Mouse (Mus musculus) forebrain, embryonic 13.5 days (tissue): ENCODE measurements around the gene Gucy2d. TPM values are rescaled to one million over a fixed set of nuclear protein-coding genes. Genes with fewer than 3 reads are reported as not detected.
A peak's percentile ranks its signal among the peaks of the same experiment; 100 is the strongest.

Source experiments
- ATAC-seq: fragments of 200-750 bp; cut with Nextera tagmentation; 2 replicates; pipeline ENCODE4 v1.8.0; 2017
- H3K27ac ChIP-seq: fragments of 300-500 bp; sonication (generic); 2 replicates; pipeline ENCODE4 v1.5.1; 2015; ENCODE audit warnings: inconsistent platforms, mild to moderate bottlenecking, moderate library complexity
- H3K27me3 ChIP-seq: fragments of 300-500 bp; sonication (generic); 2 replicates; pipeline ENCODE4 v1.6.1; 2015; ENCODE audit warnings: mild to moderate bottlenecking, inconsistent platforms
- H3K36me3 ChIP-seq: fragments of 300-500 bp; sonication (generic); 2 replicates; pipeline ENCODE4 v1.6.1; 2015; ENCODE audit warnings: mild to moderate bottlenecking, inconsistent platforms; ENCODE audit not compliant: poor library complexity, severe bottlenecking
- H3K4me1 ChIP-seq: fragments of 300-500 bp; sonication (generic); 2 replicates; pipeline ENCODE4 v1.6.1; 2015; ENCODE audit warnings: inconsistent platforms
- H3K4me2 ChIP-seq: fragments of 300-500 bp; sonication (generic); 2 replicates; pipeline ENCODE4 v1.6.1; 2015; ENCODE audit warnings: inconsistent platforms, mild to moderate bottlenecking, moderate library complexity
- H3K4me3 ChIP-seq: fragments of 300-500 bp; sonication (generic); 2 replicates; pipeline ENCODE4 v1.5.1; 2015; ENCODE audit warnings: mild to moderate bottlenecking, inconsistent platforms
- H3K9ac ChIP-seq: fragments of 300-500 bp; sonication (generic); 2 replicates; pipeline ENCODE4 v1.6.1; 2015; ENCODE audit warnings: mild to moderate bottlenecking, inconsistent platforms
- H3K9me3 ChIP-seq: fragments of 300-500 bp; sonication (generic); replicated peaks from 2 replicates; pipeline ENCODE4 v1.6.1; 2016; ENCODE audit warnings: inconsistent platforms
- WGBS: fragments of 180-500 bp; shearing (Covaris S2); methylation state at CpG from one replicate; pipeline ENCODE4 v1.1.7; 2015; 5-methylcytosine and 5-hydroxymethylcytosine counted together
- polyA plus RNA-seq: library from polyadenylated mRNA; unstranded; fragments of >200 nt; fragmentation: Nextera tagmentation; extraction: Ambion mirVana; gene quantifications from 2 replicates; pipeline ENCODE4 v1.2.1, GENCODE M21; 2015

The Gucy2d gene
- polyA plus RNA-seq, 1 experiment from 2014 or later, result not detected

DNA sequence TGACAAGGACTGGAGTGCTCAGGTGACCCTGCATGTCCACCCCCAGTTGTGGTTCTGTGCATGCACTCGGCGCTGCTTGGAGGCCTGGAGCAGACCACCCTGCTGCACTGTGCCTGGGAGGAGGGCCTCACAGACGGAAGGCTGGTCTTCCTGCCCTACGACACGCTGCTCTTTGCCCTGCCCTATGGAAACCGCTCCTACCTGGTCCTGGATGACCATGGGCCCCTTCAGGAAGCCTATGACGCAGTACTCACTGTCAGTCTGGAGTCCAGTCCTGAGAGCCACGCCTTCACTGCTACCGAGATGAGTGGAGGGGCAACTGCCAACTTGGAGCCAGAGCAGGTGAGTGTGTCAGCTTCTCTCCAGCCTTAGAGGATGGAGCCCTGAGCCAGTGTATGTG is 9.5 kb downstream of the Gucy2d start:
- no peaks in the 10 kb centered on the region for H3K9me3 ChIP-seq
- no peak overlapping the region for H3K9ac ChIP-seq
- no peaks in the 10 kb centered on the region for H3K36me3 ChIP-seq
- no peak overlapping the region for H3K4me2 ChIP-seq
- H3K27me3 ChIP-seq, result no peaks in the 10 kb centered on the region
- H3K4me1 ChIP-seq, result no peaks in the 10 kb centered on the region
- ATAC-seq, result no peak
- 85% methylated on average over 9 of the region's 9 CpGs for WGBS
- no peak overlapping the region for H3K4me3 ChIP-seq
- no peak overlapping the region for H3K27ac ChIP-seq

DNA sequence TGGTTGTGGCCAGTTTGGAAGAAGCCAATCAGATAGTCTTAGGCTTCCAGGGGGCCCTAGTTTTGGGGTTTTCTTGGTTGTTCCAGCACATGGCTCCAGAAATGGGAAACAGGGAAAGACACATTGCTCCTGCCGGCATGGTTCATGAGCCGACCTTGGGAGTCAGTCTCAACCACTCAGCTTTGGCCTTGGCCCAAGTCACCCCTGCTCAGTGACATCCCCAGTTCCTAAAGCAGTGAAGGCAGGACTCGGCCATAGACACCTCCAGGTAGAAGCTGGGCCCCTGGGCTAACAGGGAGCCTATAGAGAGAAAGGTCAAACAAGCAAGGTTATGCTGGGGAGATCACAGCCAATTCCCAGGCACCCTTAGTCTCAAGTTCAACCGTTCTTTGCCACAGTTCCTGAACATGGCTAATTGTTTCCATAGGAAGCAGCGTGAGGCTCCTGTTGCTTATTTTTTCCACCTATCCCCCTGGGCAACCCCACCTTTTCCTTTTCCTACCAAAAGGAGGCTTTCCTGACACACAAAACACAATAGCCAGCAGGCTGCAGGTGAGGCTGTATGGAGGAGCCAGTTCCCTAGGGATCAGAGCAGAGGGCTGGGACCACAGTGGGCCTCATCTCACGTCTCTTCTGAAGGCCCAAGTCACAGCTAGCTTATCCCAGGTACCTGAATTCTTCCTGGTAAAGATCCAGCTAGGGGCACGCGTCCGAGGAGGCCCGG is 14.3 kb downstream of the Gucy2d start:
- H3K4me2 ChIP-seq, result no peak overlapping the region
- H3K36me3 ChIP-seq, result no peaks in the 10 kb centered on the region
- WGBS, result 83% methylated on average over 10 of the region's 10 CpGs
- no peak overlapping the region for H3K4me3 ChIP-seq
- no peaks in the 10 kb centered on the region for H3K9me3 ChIP-seq
- no peak overlapping the region for H3K9ac ChIP-seq
- ATAC-seq, result no peak
- H3K27me3 ChIP-seq, result no peaks in the 10 kb centered on the region
- H3K4me1 ChIP-seq, result no peaks in the 10 kb centered on the region
- H3K27ac ChIP-seq, result no peak overlapping the region

DNA sequence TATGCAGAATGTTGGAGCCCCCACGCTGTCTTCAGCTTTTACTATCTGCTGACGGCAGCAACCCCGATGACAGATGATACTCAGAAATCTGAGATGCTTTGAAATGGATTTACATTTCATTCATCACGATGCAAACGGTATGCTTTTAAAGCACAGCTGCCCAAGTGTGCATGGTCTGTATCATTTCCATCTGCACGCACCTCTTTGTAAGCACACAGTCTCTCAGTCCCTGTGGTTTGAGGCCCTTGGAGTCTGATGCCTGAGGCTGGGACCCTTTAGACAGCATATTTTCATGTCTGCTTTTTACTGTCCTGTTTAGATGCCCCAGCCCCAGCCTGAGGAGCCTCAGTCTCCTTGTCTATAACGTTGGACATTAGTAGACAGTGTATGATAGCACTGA is 20.1 kb downstream of the Gucy2d start:
- H3K27ac ChIP-seq, result no peak overlapping the region
- no peak for ATAC-seq
- H3K4me3 ChIP-seq, result no peak overlapping the region
- H3K27me3 ChIP-seq, result no peaks in the 10 kb centered on the region
- H3K9me3 ChIP-seq, result no peaks in the 10 kb centered on the region
- H3K4me2 ChIP-seq, result no peak overlapping the region
- no peaks in the 10 kb centered on the region for H3K4me1 ChIP-seq
- 83% methylated on average over 7 of the region's 7 CpGs for WGBS
- no peak overlapping the region for H3K9ac ChIP-seq
- H3K36me3 ChIP-seq, result no peaks in the 10 kb centered on the region

DNA sequence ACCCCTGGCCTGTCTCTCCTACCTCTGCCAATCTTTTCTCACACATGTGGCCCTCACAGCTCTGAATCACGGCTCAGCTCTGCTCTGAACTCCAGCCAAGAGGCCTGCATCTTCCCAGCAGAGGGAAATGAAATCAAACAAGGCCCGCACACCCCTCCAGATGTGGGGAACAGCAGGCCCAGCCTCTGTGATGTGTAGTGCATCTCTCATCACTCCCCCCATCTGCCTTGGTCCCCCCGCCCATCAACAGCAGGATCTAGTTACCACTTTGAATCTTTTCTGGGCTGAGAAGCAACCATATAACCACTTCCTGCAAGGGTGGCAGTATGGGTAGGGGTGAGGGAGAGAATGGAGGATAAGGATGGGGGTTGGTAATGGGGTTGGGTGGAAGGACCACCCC is 28.9 kb downstream of the Gucy2d start:
- WGBS, result 80% methylated on average over 3 of the region's 3 CpGs

DNA sequence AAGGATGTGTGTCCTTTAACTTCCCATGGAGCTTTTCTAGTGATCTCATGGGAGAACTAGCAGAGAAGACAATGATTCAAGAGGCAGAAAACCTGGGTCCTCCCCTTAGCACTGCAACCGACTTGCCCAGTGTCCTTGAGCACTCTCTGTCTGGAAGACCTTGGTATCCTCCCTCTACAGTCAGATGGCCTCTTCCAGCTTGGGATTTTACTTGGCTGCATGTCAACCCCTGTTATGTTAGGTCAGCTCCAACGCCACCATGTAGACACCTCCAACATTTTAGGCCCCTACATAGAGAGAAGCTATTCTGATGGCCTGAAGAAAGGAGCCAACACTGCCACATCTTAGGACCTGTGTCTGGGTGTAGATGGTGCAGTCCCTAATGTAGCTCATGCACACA is 32.3 kb downstream of the Gucy2d start:
- Histone ChIP-seq H3K9me3 (no peaks in the 10 kb centered on the region), H3K4me3 (no peak overlapping the region), H3K36me3 (no peaks in the 10 kb centered on the region), H3K9ac (no peak overlapping the region), H3K4me1 (no peaks in the 10 kb centered on the region), H3K4me2 (no peak overlapping the region), H3K27ac (no peak overlapping the region), H3K27me3 (no peaks in the 10 kb centered on the region)
- WGBS, result 86% methylated on average over 2 of the region's 2 CpGs
- no peak for ATAC-seq

More for the DNA sequence above, 28.9 kb downstream of the Gucy2d start:
- no peak for ATAC-seq
- H3K27me3 ChIP-seq, result no peaks in the 10 kb centered on the region
- no peaks in the 10 kb centered on the region for H3K4me1 ChIP-seq
- no peak overlapping the region for H3K27ac ChIP-seq
- H3K9me3 ChIP-seq, result no peaks in the 10 kb centered on the region
- no peak overlapping the region for H3K4me3 ChIP-seq
- no peaks in the 10 kb centered on the region for H3K36me3 ChIP-seq
- no peak overlapping the region for H3K4me2 ChIP-seq
- no peak overlapping the region for H3K9ac ChIP-seq

DNA sequence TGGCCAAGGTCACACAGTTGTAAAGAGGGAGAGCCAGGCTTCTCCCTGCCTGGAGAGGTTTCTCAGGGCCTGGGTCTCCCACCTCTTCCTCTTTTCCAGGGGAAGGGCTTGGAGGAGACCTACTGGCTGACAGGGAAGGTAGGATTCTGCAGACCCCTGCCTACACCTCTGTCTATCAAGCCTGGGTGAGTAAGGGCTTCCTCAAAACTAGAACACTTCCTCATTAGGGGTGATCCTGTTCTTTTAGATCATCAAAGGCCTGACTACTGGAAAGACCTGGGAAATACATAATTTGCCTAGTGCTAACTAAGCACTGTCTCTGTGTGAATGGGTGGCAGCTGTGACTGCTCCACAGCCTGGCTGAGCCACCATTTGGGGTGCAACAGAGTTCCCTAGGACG is 34.3 kb downstream of the Gucy2d start:
- H3K27me3 ChIP-seq, result no peaks in the 10 kb centered on the region
- no peak for ATAC-seq
- WGBS, result 76% methylated on average over 1 of the region's 1 CpGs
- no peaks in the 10 kb centered on the region for H3K36me3 ChIP-seq
- no peaks in the 10 kb centered on the region for H3K4me1 ChIP-seq
- H3K4me3 ChIP-seq, result no peak overlapping the region
- no peaks in the 10 kb centered on the region for H3K9me3 ChIP-seq
- H3K9ac ChIP-seq, result no peak overlapping the region
- no peak overlapping the region for H3K4me2 ChIP-seq
- no peak overlapping the region for H3K27ac ChIP-seq

DNA sequence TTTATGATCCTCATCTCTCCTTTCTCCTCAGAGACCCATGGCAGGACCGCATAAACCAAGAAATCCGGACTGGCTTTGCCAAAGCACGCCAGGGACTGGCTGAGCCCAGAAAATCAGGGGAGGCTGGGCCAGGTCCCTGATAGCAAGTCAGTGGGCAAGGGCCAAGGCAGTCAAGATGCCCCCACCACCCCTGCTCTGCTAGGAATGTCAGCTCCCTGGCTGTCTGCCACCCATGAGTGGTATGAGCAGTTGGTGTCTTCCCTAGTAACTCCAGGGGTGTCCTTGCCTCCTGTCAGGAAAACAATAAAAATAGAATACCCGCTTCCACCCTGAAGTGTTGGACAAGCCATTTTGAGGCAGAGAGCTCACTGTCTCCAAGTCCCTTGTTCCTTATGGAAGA is 36.9 kb downstream of the Gucy2d start:
- no peaks in the 10 kb centered on the region for H3K27me3 ChIP-seq
- H3K4me2 ChIP-seq, result no peak overlapping the region
- ATAC-seq, result no peak
- no peak overlapping the region for H3K9ac ChIP-seq
- H3K4me1 ChIP-seq, result no peaks in the 10 kb centered on the region
- 90% methylated on average over 4 of the region's 4 CpGs for WGBS
- no peaks in the 10 kb centered on the region for H3K36me3 ChIP-seq
- H3K4me3 ChIP-seq, result no peak overlapping the region
- no peaks in the 10 kb centered on the region for H3K9me3 ChIP-seq
- H3K27ac ChIP-seq, result no peak overlapping the region

DNA sequence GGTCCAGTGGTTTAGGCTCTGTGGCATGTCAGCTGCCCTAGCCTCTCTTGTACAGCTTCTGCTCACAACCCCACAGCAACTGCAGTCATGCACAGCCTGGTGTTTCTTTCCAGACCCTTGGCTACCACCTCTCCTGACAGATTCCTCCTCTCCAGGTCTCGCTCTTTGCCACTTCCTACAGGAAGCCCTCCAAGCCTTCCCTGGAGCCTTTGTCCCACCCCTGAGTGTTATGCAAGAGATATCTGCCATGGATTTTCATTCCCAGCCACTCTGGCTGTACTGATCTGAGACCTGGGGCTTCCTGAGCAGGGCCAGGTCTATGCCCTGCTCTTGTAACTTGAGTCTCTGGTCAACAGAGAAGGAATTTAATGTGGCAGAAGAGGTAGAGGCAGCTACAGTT is 40.3 kb downstream of the Gucy2d start:
- Histone ChIP-seq H3K4me2 (no peak overlapping the region), H3K36me3 (no peaks in the 10 kb centered on the region), H3K9me3 (no peaks in the 10 kb centered on the region), H3K9ac (no peak overlapping the region), H3K27me3 (0 out of 2 replicates have a peak, but pooled peaks cover 2% of the 10 kb centered on the region), H3K27ac (no peak overlapping the region), H3K4me3 (no peak overlapping the region), H3K4me1 (no peaks in the 10 kb centered on the region)
- 92% methylated on average over 1 of the region's 1 CpGs for WGBS
- no peak for ATAC-seq

DNA sequence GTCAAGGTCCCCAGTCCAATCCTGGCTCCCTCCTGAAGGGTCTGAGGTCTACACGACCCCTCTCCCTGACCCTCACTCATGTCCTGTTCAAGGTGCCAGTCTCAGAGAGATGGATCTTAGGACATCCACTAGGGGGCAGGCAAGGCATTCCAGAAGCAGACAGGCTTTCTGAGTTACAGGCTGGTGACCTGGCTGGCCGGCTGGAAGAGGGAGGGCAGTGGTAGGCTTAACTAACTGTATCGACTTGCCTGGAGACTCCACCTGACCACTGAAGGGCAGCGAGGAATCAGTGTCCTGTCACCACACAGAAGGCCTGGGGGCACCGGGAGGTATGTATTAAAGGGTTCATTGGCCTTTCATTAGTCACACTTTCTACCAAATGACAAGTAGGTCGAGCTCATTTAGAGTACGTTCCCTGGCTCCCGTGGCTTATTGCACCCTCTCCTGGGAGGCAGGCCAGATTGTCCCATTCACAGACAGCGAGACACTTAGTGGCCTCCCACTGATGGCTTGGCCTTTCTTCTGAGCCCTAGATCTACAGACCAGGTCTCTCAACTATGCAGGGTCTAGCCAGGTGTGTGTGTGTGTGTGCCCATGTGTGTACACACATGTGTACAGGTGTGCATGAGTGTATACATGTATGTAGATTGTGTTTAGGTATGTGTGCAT is 41.0 kb downstream of the Gucy2d start:
- Histone ChIP-seq H3K4me2 (no peak overlapping the region; the same call in 1 of the 2 replicates), H3K36me3 (no peaks in the 10 kb centered on the region), H3K9me3 (no peaks in the 10 kb centered on the region), H3K27me3 (0 out of 2 replicates have a peak, but pooled peaks cover 2% of the 10 kb centered on the region), H3K27ac (no peak overlapping the region), H3K4me3 (no peak overlapping the region), H3K9ac (no peak overlapping the region), H3K4me1 (peaks cover 1% of the 10 kb centered on the region)
- ATAC-seq, result peak; percentile 63
- WGBS, result 18% methylated on average over 9 of the region's 9 CpGs

DNA sequence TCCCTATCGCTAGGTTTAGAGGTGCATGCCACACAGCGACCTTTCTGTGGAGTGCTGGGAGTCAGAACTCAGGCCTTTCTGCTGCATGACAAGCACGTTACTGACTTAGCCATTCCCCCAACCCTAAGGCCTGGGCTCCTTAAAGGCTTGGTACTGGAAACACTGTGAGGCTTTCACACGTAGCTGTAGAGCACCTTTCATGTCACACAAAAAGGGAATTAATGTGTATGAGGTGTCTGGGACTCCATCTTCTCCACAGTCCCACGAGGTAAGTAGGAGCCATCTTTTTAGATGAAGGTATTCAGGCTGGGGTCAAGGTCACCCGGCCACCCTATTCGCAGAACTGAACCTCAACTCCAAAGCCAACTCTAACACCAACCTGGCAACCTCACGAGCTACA is 41.6 kb downstream of the Gucy2d start:
- WGBS, result 83% methylated on average over 8 of the region's 8 CpGs
- no peaks in the 10 kb centered on the region for H3K36me3 ChIP-seq

DNA sequence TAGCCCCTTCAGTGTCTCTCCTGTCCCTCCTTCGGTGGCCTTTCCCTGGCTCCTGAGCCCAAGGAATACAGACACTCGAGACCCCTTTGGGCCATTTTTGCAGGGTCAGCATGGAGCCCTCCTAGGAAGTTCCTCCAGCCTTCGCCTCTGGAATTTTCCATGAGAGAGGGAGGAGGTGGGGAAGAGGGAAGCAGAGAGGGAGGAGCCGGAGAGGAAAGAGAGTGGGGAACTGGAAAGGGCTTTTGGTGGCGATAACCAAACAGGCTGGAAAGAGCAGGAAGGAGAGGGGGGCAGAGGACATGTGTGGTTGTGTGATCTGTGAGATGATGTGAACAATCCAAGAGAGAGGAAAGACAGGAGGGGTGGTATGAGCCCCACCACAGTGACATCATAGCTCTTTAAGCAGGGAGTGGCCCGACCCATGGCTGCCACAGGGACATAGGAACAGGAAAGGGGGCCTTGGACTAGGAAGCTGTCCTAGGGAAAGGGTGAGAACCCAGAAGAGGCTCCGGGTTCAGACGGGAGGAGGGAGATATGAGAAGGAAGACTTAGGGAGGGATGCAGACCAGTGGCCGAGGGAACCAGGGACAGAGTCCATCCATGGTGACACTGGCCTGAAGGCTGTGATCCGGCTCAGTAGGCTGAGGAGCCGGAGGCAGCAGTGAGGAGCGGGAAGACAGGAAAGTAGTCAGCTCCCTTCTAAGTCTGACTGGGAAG is 42.5 kb downstream of the Gucy2d start:
- no peak overlapping the region for H3K4me2 ChIP-seq
- peaks cover 8% of the 10 kb centered on the region for H3K4me1 ChIP-seq
- 62% methylated on average over 12 of the region's 12 CpGs for WGBS
- H3K9ac ChIP-seq, result no peak overlapping the region
- H3K27me3 ChIP-seq, result 0 out of 2 replicates have a peak, but pooled peaks cover 2% of the 10 kb centered on the region
- H3K36me3 ChIP-seq, result no peaks in the 10 kb centered on the region
- H3K4me3 ChIP-seq, result no peak overlapping the region
- ATAC-seq, result no peak
- H3K9me3 ChIP-seq, result no peaks in the 10 kb centered on the region
- no peak overlapping the region for H3K27ac ChIP-seq

More for the DNA sequence above, 41.6 kb downstream of the Gucy2d start:
- Histone ChIP-seq H3K27me3 (0 out of 2 replicates have a peak, but pooled peaks cover 2% of the 10 kb centered on the region), H3K4me2 (no peak overlapping the region), H3K4me1 (peaks cover 8% of the 10 kb centered on the region), H3K27ac (no peak overlapping the region), H3K9ac (no peak overlapping the region), H3K4me3 (no peak overlapping the region), H3K9me3 (no peaks in the 10 kb centered on the region)
- ATAC-seq, result no peak

DNA sequence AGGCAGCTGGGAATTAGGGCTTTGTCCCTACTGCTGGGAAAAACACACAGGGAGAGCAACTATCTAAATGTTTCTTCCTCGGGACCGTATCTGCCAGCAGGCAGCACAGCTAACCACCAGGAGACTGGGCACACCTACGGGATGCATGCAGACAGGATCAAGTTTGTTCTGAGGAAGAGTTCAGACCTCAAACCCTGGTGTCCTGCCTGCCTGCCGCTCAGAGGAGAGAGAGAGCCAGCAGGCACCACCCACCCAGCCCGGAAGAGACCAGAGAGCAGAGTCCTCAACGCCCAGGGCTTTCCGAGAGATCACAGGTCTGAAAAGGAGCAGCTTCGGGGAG is 43.0 kb downstream of the Gucy2d start:
- Histone ChIP-seq H3K9ac (no peak overlapping the region), H3K27me3 (peaks cover 4% of the 10 kb centered on the region), H3K4me2 (no peak overlapping the region), H3K4me1 (peaks cover 8% of the 10 kb centered on the region), H3K9me3 (no peaks in the 10 kb centered on the region), H3K4me3 (no peak overlapping the region), H3K36me3 (no peaks in the 10 kb centered on the region), H3K27ac (no peak overlapping the region; the same call in 1 of the 2 replicates)
- WGBS, result 49% methylated on average over 8 of the region's 8 CpGs
- no peak for ATAC-seq
